Mouse (Mus musculus) midbrain, embryonic 14.5 days (tissue): ENCODE results near the gene Vps26c. TPM values are rescaled to one million over a fixed set of nuclear protein-coding genes. Genes with fewer than 3 reads are reported as not detected.

Experiments used
- ATAC-seq: fragments of 200-750 bp; cut with Nextera tagmentation; 2 replicates; pipeline ENCODE4 v1.8.0; 2017; ENCODE audit warnings: moderate number of reproducible peaks, moderate library complexity; ENCODE audit not compliant: low FRiP score, low TSS enrichment
- DNase-seq: peaks from one replicate; pipeline ENCODE4 v3.0.0-alpha.2; 2015
- H3K27ac ChIP-seq: fragments of 300-500 bp; sonication (generic); replicated peaks from 2 replicates; pipeline ENCODE4 v1.5.1; 2014; ENCODE audit warnings: mild to moderate bottlenecking, low read depth, low read length, moderate library complexity
- H3K27me3 ChIP-seq: fragments of 300-500 bp; sonication (generic); 2 replicates; pipeline ENCODE4 v1.6.1; 2014; ENCODE audit warnings: low read length, control low read depth, mixed read lengths; ENCODE audit not compliant: control insufficient read depth, insufficient read depth
- H3K36me3 ChIP-seq: fragments of 300-500 bp; sonication (generic); 2 replicates; pipeline ENCODE4 v1.6.1; 2014; ENCODE audit warnings: low read length, control low read depth; ENCODE audit not compliant: control insufficient read depth, insufficient read depth
- H3K4me1 ChIP-seq: fragments of 300-500 bp; sonication (generic); 2 replicates; pipeline ENCODE4 v1.6.1; 2014; ENCODE audit warnings: mild to moderate bottlenecking, antibody characterized with exemption, low read length, control low read depth; ENCODE audit not compliant: control insufficient read depth, insufficient read depth
- H3K4me2 ChIP-seq: fragments of 300-500 bp; sonication (generic); 2 replicates; pipeline ENCODE4 v1.6.1; 2014; ENCODE audit warnings: mild to moderate bottlenecking, low read length, moderate library complexity
- H3K4me3 ChIP-seq: fragments of 300-500 bp; sonication (generic); replicated peaks from 2 replicates; pipeline ENCODE4 v1.5.1; 2014; ENCODE audit warnings: low read depth, low read length
- H3K9ac ChIP-seq: fragments of 300-500 bp; sonication (generic); replicated peaks from 2 replicates; pipeline ENCODE4 v1.6.1; 2014; ENCODE audit warnings: mild to moderate bottlenecking, low read length, moderate library complexity
- H3K9me3 ChIP-seq: fragments of 300-500 bp; sonication (generic); 2 replicates; pipeline ENCODE4 v1.6.1; 2016; ENCODE audit warnings: low read length, control low read depth, mixed read lengths; ENCODE audit not compliant: control insufficient read depth
- WGBS: fragments of 180-500 bp; shearing (Covaris S2); extraction: QIAGEN DNeasy Blood & Tissue Kit; methylation state at CpG from one replicate; pipeline ENCODE4 v1.1.7; 2014; 5-methylcytosine and 5-hydroxymethylcytosine counted together
- polyA plus RNA-seq: library from polyadenylated mRNA; unstranded; fragments of >200 nt; fragmentation: Nextera tagmentation; extraction: Ambion mirVana; gene quantifications from 2 replicates; pipeline ENCODE4 v1.2.1, GENCODE M21; 2014

The Vps26c gene
- polyA plus RNA-seq, 1 experiment from 2014 or later: 73.7 TPM

DNA sequence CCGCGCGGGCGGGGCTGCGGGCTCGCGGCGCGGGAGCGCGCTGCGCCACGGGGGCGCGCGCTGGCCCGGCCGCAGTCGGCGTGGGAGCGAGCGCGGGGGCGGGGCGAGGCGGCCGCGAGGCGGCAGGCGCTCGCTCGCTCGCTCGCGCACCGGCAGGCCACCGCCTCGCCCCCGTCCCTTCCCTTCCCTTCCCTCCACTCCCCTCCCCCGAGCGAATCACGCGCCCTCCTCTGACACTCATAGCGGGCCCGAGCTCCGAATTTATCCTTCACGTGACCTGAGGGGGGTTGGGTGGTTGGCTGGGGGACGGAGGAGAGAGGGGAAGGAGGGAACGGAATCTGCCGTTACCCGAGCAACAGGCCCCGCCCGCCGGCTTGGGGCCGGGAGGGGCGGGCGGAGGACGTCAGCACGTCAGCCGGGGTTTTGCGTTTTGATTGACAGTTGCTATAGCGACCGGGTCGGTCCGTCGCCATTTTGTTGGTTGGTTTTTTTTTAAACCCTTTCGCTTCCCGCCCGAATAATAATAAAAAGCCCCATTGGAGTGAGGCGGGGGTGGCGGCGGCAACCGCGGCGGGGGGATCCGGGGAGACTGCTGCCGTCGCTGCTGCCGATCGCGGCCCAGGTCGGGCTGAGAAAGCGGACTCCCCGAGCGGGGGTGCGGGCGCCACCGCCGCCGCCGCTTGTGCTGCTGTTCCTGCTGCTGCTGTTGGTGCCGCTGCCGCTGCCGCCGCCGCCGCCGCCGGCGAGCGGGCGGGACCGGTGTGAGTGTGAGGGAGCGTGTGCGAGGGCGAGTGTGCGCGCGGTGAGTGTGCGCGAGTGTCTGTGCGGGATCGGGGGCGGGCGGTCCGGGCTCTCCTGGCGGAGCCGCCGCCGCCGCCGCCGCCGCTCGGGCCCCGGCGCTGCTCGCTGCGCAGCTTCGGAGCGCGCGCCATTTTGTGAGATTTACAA, 42.9 kb upstream of the Vps26c start, which contains the start of gene Dyrk1a:
Gene Dyrk1a, plus strand, starts transcription at position 782 of the 948 bp plus-strand sequence.
- Histone ChIP-seq H3K27ac (peak within 1 kb of the TSS; percentile 100), H3K36me3 (no peaks in the 10 kb centered on the region), H3K9me3 (no peaks in the 10 kb centered on the region), H3K9ac (peak within 1 kb of the TSS; percentile 98), H3K4me3 (peak within 1 kb of the TSS; percentile 99), H3K27me3 (no peaks in the 10 kb centered on the region), H3K4me2 (peak within 1 kb of the TSS; percentile 75), H3K4me1 (peaks cover 32% of the 10 kb centered on the region)
- DNase-seq: peak; percentile 100
- ATAC-seq: peak; percentile 96
- WGBS: under 1% methylated on average over 107 of the region's 133 CpGs

DNA sequence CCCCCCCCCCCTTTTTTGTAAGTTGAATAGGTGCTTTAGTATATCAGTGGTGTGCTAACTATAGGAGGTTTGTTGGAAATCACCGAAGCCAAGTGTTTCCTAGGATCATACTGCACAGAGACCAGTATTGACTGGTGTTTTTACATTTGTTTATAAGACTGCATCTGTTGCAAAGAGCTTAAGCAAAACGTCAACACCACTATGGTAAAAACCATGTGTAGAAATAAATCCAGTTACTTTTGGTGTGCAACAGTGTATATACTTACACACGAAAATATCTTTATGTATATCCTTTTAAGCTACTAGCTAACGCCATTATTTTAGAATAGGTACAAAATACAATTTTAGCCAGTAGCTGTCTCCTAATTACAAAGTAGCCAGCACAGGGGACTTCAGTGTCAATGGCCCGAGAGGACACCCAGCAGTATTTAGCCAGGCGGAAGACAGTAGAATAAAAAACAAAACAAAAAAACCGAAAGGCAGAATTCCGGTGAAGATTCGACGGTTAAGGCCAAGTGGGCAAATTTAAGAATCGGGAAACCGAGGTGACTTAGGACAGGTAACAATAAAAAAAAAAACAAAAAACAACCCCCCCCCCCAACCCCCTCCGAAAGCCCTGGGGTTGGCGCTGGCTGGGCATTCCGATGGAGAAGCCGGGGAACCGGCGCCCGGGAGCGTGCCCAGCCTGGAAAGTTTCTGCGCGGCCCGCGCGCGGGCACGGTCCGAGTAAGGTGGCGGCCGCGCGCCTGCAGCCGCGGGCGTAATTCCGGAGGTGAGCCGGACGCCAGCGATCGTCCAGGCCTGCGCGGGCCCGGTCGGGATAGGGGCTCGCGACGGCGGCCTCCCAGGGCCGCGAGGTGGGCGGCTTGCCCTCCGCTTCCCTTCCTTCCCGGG, 42.0 kb upstream of the Vps26c start:
- Histone ChIP-seq H3K9ac (peak overlapping the region; percentile 72), H3K4me2 (peak overlapping the region; percentile 57), H3K27ac (peak overlapping the region; percentile 100), H3K9me3 (no peaks in the 10 kb centered on the region), H3K27me3 (no peaks in the 10 kb centered on the region), H3K4me1 (peaks cover 22% of the 10 kb centered on the region), H3K4me3 (peak overlapping the region; percentile 99), H3K36me3 (no peaks in the 10 kb centered on the region)
- ATAC-seq: peak; percentile 83
- no peak for DNase-seq
- WGBS: 2% methylated on average over 52 of the region's 53 CpGs

DNA sequence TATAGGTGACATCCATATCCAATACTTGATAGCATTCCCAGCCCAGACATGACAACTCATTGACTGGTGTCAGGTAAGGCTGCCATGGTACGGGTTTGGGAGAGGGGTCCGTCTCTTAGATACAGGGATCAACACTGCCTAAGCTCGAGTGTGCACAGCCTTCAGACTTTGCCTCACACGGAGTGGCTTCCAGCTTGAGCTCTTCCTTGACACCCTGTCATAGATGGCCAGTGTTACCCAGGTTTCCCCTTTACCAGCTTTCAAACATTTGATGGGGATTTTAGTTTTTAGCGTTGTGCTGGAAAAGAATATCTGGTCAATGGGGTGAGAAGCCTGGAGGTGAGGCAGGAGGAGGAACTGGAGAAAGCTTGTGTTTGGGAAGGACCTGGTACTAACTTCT, 41.1 kb upstream of the Vps26c start:
- H3K4me3 ChIP-seq: no peak overlapping the region
- H3K4me2 ChIP-seq: no peak overlapping the region; the same call in 1 of the 2 replicates
- WGBS: 59% methylated on average over 5 of the region's 5 CpGs
- peaks cover 14% of the 10 kb centered on the region for H3K4me1 ChIP-seq
- ATAC-seq: no peak
- no peaks in the 10 kb centered on the region for H3K36me3 ChIP-seq
- no peaks in the 10 kb centered on the region for H3K9me3 ChIP-seq
- DNase-seq: no peak
- H3K27ac ChIP-seq: no peak overlapping the region
- no peak overlapping the region for H3K9ac ChIP-seq
- H3K27me3 ChIP-seq: no peaks in the 10 kb centered on the region

DNA sequence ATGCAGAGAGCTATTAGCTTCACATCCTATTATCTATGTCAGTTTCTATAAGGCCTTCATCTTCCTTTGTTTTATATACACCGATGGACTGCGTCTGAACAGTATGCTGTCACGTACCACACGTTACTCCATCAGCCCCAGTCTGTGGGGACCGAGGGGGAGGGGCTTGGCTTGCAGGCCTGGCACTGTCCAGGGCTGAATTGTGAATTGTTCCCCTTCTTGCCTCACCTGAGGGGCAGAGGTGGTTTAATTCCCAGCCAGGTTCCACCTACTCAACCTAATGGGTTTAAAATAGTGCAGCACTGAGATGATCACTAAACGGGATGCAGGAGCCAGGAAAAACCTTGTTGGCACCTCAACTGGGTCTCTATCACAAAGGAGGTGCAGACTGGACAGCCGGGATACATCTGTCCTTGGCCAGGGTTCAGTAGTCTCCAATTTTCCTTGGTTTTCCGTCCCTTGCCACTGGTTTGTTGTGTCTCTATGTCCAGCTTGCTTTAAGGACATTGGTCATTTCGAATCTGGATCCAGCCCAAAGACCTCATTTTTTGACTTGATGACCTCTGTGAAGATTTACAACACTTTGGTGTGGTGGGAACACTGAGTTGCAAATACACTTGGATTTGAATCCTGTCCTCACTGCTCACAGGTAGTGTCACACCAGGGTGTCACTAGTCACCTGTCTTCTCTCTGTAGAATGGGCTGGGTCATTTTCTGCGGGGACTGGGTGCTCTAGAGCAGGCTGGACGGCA, 40.4 kb upstream of the Vps26c start:
- Histone ChIP-seq H3K9ac (no peak overlapping the region), H3K27me3 (no peaks in the 10 kb centered on the region), H3K36me3 (no peaks in the 10 kb centered on the region), H3K27ac (no peak overlapping the region), H3K4me3 (no peak overlapping the region), H3K4me1 (peaks cover 8% of the 10 kb centered on the region), H3K9me3 (no peaks in the 10 kb centered on the region), H3K4me2 (no peak overlapping the region)
- DNase-seq: no peak
- ATAC-seq: no peak
- 85% methylated on average over 11 of the region's 11 CpGs for WGBS

- Histone ChIP-seq H3K9me3 (no peaks in the 10 kb centered on the region), H3K4me1 (peaks cover under 1% of the 10 kb centered on the region), H3K27me3 (no peaks in the 10 kb centered on the region), H3K4me3 (no peak overlapping the region), H3K9ac (no peak overlapping the region), H3K4me2 (no peak overlapping the region), H3K36me3 (no peaks in the 10 kb centered on the region), H3K27ac (no peak overlapping the region)
- DNase-seq (no peak), ATAC-seq (no peak)
- WGBS: 77% methylated on average over 8 of the region's 8 CpGs
Measured at GRCm38 (mm10) chr16:94566124-94566523, 39.5 kb upstream of the Vps26c start.

DNA sequence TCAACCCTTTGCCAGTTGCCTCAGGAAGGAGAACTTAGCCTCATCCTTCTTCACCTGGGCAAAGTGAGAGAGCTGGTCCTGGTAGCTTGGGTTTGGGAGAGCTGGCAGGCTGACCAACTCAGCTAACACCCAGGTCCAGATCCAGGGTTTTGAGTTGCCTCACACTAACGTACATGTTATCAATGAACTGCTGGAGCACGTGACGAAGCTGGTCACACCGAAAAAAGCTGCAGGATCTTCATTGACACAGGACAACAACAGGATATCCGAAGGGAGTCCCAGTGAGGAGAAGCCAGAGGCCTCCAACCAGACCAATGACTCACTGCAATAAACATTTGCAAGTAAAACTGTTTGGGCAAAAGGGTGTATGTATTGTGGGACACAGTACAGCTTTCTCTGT, 34.0 kb upstream of the Vps26c start:
- Histone ChIP-seq H3K27me3 (no peaks in the 10 kb centered on the region), H3K27ac (no peak overlapping the region), H3K9ac (no peak overlapping the region), H3K4me3 (no peak overlapping the region), H3K4me2 (no peak overlapping the region), H3K9me3 (no peaks in the 10 kb centered on the region), H3K36me3 (no peaks in the 10 kb centered on the region), H3K4me1 (no peaks in the 10 kb centered on the region)
- no peak for ATAC-seq
- 84% methylated on average over 5 of the region's 5 CpGs for WGBS
- no peak for DNase-seq

DNA sequence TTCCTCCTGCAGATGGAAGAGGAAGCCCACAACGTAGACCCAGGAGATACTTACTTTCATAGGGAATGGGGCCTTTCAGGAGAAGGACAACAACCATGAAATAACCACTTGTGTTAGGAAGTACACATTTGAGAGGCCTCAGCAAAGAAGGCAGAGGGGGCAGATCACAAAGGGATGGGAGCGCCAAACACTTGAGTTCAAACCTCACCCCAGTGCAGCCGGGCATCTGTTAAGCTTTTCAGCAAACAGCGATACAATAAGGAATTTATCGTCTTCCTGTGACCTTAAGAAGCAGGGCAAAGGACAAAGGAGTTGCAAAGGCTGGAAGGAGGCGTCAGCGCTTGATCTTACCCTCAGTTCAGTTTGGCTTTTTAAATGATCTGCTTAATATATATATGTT, 33.2 kb upstream of the Vps26c start:
- Histone ChIP-seq H3K9me3 (no peaks in the 10 kb centered on the region), H3K36me3 (no peaks in the 10 kb centered on the region), H3K4me3 (no peak overlapping the region), H3K9ac (no peak overlapping the region), H3K4me1 (no peaks in the 10 kb centered on the region), H3K27ac (no peak overlapping the region), H3K4me2 (no peak overlapping the region), H3K27me3 (no peaks in the 10 kb centered on the region)
- 75% methylated on average over 7 of the region's 7 CpGs for whole genome bisulfite sequencing
- no peak for DNase-seq
- no peak for ATAC-seq

- WGBS: 80% methylated on average over 7 of the region's 7 CpGs
- no peaks in the 10 kb centered on the region for H3K9me3 ChIP-seq
- ATAC-seq (no peak), DNase-seq (no peak)
- H3K27me3 ChIP-seq: no peaks in the 10 kb centered on the region
- H3K4me1 ChIP-seq: no peaks in the 10 kb centered on the region
- no peak overlapping the region for H3K4me2 ChIP-seq
- H3K27ac ChIP-seq: no peak overlapping the region
- no peak overlapping the region for H3K9ac ChIP-seq
- H3K36me3 ChIP-seq: no peaks in the 10 kb centered on the region
- H3K4me3 ChIP-seq: no peak overlapping the region
Measured at GRCm38 (mm10) chr16:94559282-94559681, 32.7 kb upstream of the Vps26c start.
